Mouse (Mus musculus): ENCODE data around the gene Ilf3.
"Not testable (repeated sequence)": the region's sequence is repeated elsewhere in the genome, so short reads cannot be mapped to it uniquely, and the experiment has no call there.

The Ilf3 gene

GRCm38 (mm10) chr9:21367357-21368111, at the start of gene Ilf3:
Gene Ilf3 (plus strand): TSS chr9:21367871.
- DNase-seq (ENCODE audit: low spot score) = peak; percentile 100

- no peak for DNase-seq (ENCODE audit: low spot score)
These were observed 48.9 kb upstream of the Ilf3 start for GRCm38 (mm10) chr9:21318792-21319191.

GRCm38 (mm10) chr9:21319503-21319902, 48.2 kb upstream of the Ilf3 start:
- DNase-seq (ENCODE audit: low spot score) = no peak

- no peak for DNase-seq (ENCODE audit: low spot score)
These were observed 47.4 kb upstream of the Ilf3 start for GRCm38 (mm10) chr9:21320280-21320618.

GRCm38 (mm10) chr9:21320619-21321512, 46.8 kb upstream of the Ilf3 start, which contains the start of gene Slc44a2:
Gene Slc44a2 (plus strand): TSS chr9:21320698.
- peak; percentile 31 for DNase-seq (ENCODE audit: low spot score)

GRCm38 (mm10) chr9:21321513-21321835, 46.2 kb upstream of the Ilf3 start:
- DNase-seq (ENCODE audit: low spot score) = no peak

GRCm38 (mm10) chr9:21322211-21322916, 45.3 kb upstream of the Ilf3 start:
- no peak for DNase-seq (ENCODE audit: low spot score)

GRCm38 (mm10) chr9:21322917-21323297, 44.8 kb upstream of the Ilf3 start:
- not testable (repeated sequence) for DNase-seq (ENCODE audit: low spot score)

- no peak for DNase-seq (ENCODE audit: low spot score)
These were observed 43.4 kb upstream of the Ilf3 start for GRCm38 (mm10) chr9:21324269-21324668.

GRCm38 (mm10) chr9:21327569-21327968, 40.1 kb upstream of the Ilf3 start:
- no peak for DNase-seq (ENCODE audit: low spot score)

GRCm38 (mm10) chr9:21328041-21328440, 39.6 kb upstream of the Ilf3 start:
- no peak for DNase-seq (ENCODE audit: low spot score)

GRCm38 (mm10) chr9:21329041-21329440, 38.6 kb upstream of the Ilf3 start:
- DNase-seq (ENCODE audit: low spot score) = no peak

- DNase-seq (ENCODE audit: low spot score) = no peak
These were observed 37.9 kb upstream of the Ilf3 start for GRCm38 (mm10) chr9:21329699-21330289.

GRCm38 (mm10) chr9:21331365-21332140, 36.1 kb upstream of the Ilf3 start:
- no peak for DNase-seq (ENCODE audit: low spot score)

- no peak for DNase-seq (ENCODE audit: low spot score)
These were observed 35.3 kb upstream of the Ilf3 start for GRCm38 (mm10) chr9:21332161-21333061.

GRCm38 (mm10) chr9:21333523-21333922, 34.1 kb upstream of the Ilf3 start:
- no peak for DNase-seq (ENCODE audit: low spot score)

- no peak for DNase-seq (ENCODE audit: low spot score)
These were observed 32.9 kb upstream of the Ilf3 start for GRCm38 (mm10) chr9:21334747-21335146.

- no peak for DNase-seq (ENCODE audit: low spot score)
These were observed 32.3 kb upstream of the Ilf3 start for GRCm38 (mm10) chr9:21335391-21335790.

GRCm38 (mm10) chr9:21336491-21336890, 31.2 kb upstream of the Ilf3 start:
- no peak for DNase-seq (ENCODE audit: low spot score)

GRCm38 (mm10) chr9:21337652-21338051, 30.0 kb upstream of the Ilf3 start:
- no peak for DNase-seq (ENCODE audit: low spot score)

Data from urinary bladder, postnatal 10 days (tissue).